Mouse (Mus musculus): ENCODE results near the gene H2afy2. TPM values are rescaled to one million over a fixed set of nuclear protein-coding genes. Genes with fewer than 3 reads are reported as not detected.
A peak's percentile ranks its signal among the peaks of the same experiment; 100 is the strongest.

H2afy2 gene
- polyA plus RNA-seq, 1 experiment from 2014 or later = 35.0 TPM

DNA sequence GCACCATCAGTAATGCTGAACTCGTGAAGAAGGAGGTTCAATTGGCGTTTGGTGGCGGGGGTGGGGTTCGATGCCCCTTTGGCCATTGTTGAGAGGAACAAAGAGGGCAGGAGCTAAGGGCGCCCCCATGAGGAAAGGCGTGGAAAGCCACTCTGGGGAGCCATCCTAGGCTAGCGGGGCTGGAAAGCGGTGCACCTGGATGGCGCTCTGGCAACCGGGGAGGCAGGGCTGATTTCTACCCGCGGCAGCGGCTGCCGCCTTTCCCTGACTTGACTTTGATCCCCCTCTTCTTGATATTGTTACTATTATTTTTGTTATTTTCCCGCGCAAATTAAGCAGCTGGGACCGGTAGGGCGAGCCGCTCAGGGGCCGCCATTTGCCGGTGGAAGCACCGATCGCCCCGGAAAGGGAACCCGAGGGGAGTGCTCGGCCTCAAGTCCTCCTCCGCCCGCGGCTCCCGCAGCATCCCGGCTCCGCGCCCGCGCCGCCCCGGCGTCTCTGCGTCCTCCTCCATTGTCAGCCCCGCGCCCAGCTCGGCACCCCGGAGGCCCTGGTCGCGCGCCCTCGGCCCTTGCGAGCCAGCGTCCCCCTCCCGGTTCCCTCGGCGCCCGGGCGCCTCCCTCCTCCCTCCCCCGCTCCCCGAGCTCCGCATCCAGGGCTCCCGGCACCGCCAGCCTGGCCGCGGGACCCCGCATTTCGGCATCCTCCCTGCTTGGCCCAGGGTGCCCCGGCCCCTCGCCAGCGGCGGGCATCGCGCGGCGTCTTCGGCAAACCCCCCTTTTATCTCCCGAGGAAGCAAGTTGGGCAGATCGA is 942 bp downstream of the H2afy2 start:
- peak overlapping the region; percentile 75 to 93 for H3K4me3 ChIP-seq (ENCODE audit: control insufficient read depth in 1 of 2, insufficient read depth in 1 of 2, low read depth in 1 of 2, low read length in 2 of 2)
- peak overlapping the region; percentile 56 to 84 for H3K27ac ChIP-seq (replicated peaks in 1 of 2; ENCODE audit: control insufficient read depth in 1 of 2, insufficient read depth in 1 of 2, low read depth in 2 of 2, low read length in 2 of 2)
- H3K27me3 ChIP-seq (ENCODE audit: control insufficient read depth, insufficient read depth, low read length) = no peaks in the 10 kb centered on the region
- peak; percentile 50 for ATAC-seq (ENCODE audit: insufficient number of reproducible peaks, insufficient read depth, low FRiP score, low read depth)
- H3K9ac ChIP-seq (ENCODE audit: low read length) = peak overlapping the region; percentile 93
- peaks cover 6% of the 10 kb centered on the region in 2 experiments; a peak in 3 of 4 replicates for H3K4me1 ChIP-seq (ENCODE audit: control insufficient read depth in 2 of 2, insufficient read depth in 2 of 2, low read length in 2 of 2)
- H3K36me3 ChIP-seq (ENCODE audit: control insufficient read depth, insufficient read depth, low read length) = no peaks in the 10 kb centered on the region
- H3K4me2 ChIP-seq (ENCODE audit: low read length) = peak overlapping the region; percentile 91
- no peaks in the 10 kb centered on the region for H3K9me3 ChIP-seq (ENCODE audit: control insufficient read depth, low read length)
- WGBS = under 1% methylated on average over 68 of the region's 74 CpGs

GRCm38 (mm10) chr10:61781461-61782128 is 2.4 kb downstream of the H2afy2 start:
- H3K9ac ChIP-seq (ENCODE audit: low read length) = no peak overlapping the region

GRCm38 (mm10) chr10:61766806-61767205 is 17.1 kb downstream of the H2afy2 start:
- H3K4me3 ChIP-seq (ENCODE audit: control insufficient read depth in 1 of 2, insufficient read depth in 1 of 2, low read depth in 1 of 2, low read length in 2 of 2) = no peak overlapping the region
- H3K27ac ChIP-seq (replicated peaks in 1 of 2; ENCODE audit: control insufficient read depth in 1 of 2, insufficient read depth in 1 of 2, low read depth in 2 of 2, low read length in 2 of 2) = no peak overlapping the region
- H3K27me3 ChIP-seq (ENCODE audit: control insufficient read depth, insufficient read depth, low read length) = no peaks in the 10 kb centered on the region
- no peak overlapping the region for H3K9ac ChIP-seq (ENCODE audit: low read length)
- H3K4me2 ChIP-seq (ENCODE audit: low read length) = no peak overlapping the region
- H3K36me3 ChIP-seq (ENCODE audit: control insufficient read depth, insufficient read depth, low read length) = no peaks in the 10 kb centered on the region
- WGBS = 68% methylated on average over 6 of the region's 6 CpGs
- H3K4me1 ChIP-seq (ENCODE audit: control insufficient read depth in 2 of 2, insufficient read depth in 2 of 2, low read length in 2 of 2) = peaks cover 5 to 18% of the 10 kb centered on the region in 2 experiments; a peak in 3 of 4 replicates
- H3K9me3 ChIP-seq (ENCODE audit: control insufficient read depth, low read length) = no peaks in the 10 kb centered on the region
- ATAC-seq (ENCODE audit: insufficient number of reproducible peaks, insufficient read depth, low FRiP score, low read depth) = no peak

More at GRCm38 (mm10) chr10:61781461-61782128, 2.4 kb downstream of the H2afy2 start:
- no peaks in the 10 kb centered on the region for H3K9me3 ChIP-seq (ENCODE audit: control insufficient read depth, low read length)
- ATAC-seq (ENCODE audit: insufficient number of reproducible peaks, insufficient read depth, low FRiP score, low read depth) = no peak
- no peak overlapping the region for H3K4me2 ChIP-seq (ENCODE audit: low read length)
- no peak overlapping the region for H3K4me3 ChIP-seq (ENCODE audit: control insufficient read depth in 1 of 2, insufficient read depth in 1 of 2, low read depth in 1 of 2, low read length in 2 of 2)
- H3K36me3 ChIP-seq (ENCODE audit: control insufficient read depth, insufficient read depth, low read length) = no peaks in the 10 kb centered on the region
- H3K4me1 ChIP-seq (ENCODE audit: control insufficient read depth in 2 of 2, insufficient read depth in 2 of 2, low read length in 2 of 2) = peaks cover 6% of the 10 kb centered on the region in 2 experiments; a peak in 3 of 4 replicates
- no peak overlapping the region for H3K27ac ChIP-seq (replicated peaks in 1 of 2; ENCODE audit: control insufficient read depth in 1 of 2, insufficient read depth in 1 of 2, low read depth in 2 of 2, low read length in 2 of 2)
- H3K27me3 ChIP-seq (ENCODE audit: control insufficient read depth, insufficient read depth, low read length) = no peaks in the 10 kb centered on the region
- WGBS = 48% methylated on average over 8 of the region's 9 CpGs

DNA sequence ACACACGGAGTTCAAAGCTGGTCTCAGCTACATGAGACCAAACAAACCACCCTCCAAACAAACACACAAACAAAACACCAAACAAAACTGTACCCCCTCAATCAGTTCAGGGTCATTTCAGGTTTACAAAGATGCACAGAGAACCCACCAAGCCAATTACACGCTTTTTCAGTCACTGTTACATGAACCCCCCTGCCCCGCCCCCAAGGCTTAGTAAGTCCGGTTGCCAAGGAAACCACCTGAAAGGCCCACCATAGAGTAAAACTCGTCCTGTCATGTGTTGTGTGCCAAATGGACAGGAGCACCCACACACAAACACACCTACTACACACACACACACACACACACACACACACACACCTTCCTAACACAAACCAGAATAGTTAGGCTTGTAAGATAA is 18.4 kb downstream of the H2afy2 start:
- Histone ChIP-seq H3K4me2 (ENCODE audit: low read length) (no peak overlapping the region), H3K9ac (ENCODE audit: low read length) (no peak overlapping the region), H3K9me3 (ENCODE audit: control insufficient read depth, low read length) (no peaks in the 10 kb centered on the region), H3K4me3 (ENCODE audit: control insufficient read depth in 1 of 2, insufficient read depth in 1 of 2, low read depth in 1 of 2, low read length in 2 of 2) (no peak overlapping the region), H3K4me1 (ENCODE audit: control insufficient read depth in 2 of 2, insufficient read depth in 2 of 2, low read length in 2 of 2) (peaks cover 5 to 18% of the 10 kb centered on the region in 2 experiments; a peak in 3 of 4 replicates), H3K27me3 (ENCODE audit: control insufficient read depth, insufficient read depth, low read length) (no peaks in the 10 kb centered on the region), H3K27ac (replicated peaks in 1 of 2; ENCODE audit: control insufficient read depth in 1 of 2, insufficient read depth in 1 of 2, low read depth in 2 of 2, low read length in 2 of 2) (no peak overlapping the region), H3K36me3 (ENCODE audit: control insufficient read depth, insufficient read depth, low read length) (no peaks in the 10 kb centered on the region)
- ATAC-seq (ENCODE audit: insufficient number of reproducible peaks, insufficient read depth, low FRiP score, low read depth) = no peak
- WGBS = 73% methylated on average over 5 of the region's 5 CpGs

DNA sequence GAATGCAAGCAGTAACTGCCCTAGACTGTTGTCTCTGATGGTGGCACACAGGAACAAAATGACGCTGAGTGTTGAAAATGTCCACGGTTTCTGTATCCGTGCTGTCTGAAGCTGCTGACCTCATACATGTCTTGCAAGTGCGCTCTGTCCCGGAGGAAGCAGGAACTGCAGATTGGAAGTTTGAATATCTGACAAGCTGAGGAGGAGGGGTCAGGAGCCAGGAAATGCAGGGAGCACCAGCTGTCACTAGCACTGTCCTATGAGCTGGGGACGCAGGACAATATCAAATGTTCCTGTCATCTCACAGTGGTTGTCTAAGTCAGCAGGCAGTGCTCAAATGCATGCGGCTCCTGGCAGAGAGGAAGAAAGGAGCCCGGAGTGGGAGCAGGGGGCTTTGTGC is 19.3 kb downstream of the H2afy2 start:
- Histone ChIP-seq H3K9me3 (ENCODE audit: control insufficient read depth, low read length) (no peaks in the 10 kb centered on the region), H3K4me1 (ENCODE audit: control insufficient read depth in 2 of 2, insufficient read depth in 2 of 2, low read length in 2 of 2) (peaks cover 8 to 24% of the 10 kb centered on the region in 2 experiments), H3K36me3 (ENCODE audit: control insufficient read depth, insufficient read depth, low read length) (no peaks in the 10 kb centered on the region), H3K9ac (ENCODE audit: low read length) (peak overlapping the region; percentile 47), H3K27me3 (ENCODE audit: control insufficient read depth, insufficient read depth, low read length) (no peaks in the 10 kb centered on the region), H3K4me3 (ENCODE audit: control insufficient read depth in 1 of 2, insufficient read depth in 1 of 2, low read depth in 1 of 2, low read length in 2 of 2) (peak overlapping the region in 1 of 2 experiments; percentile 9; a peak in 1 of 4 replicates), H3K4me2 (ENCODE audit: low read length) (peak overlapping the region; percentile 58), H3K27ac (replicated peaks in 1 of 2; ENCODE audit: control insufficient read depth in 1 of 2, insufficient read depth in 1 of 2, low read depth in 2 of 2, low read length in 2 of 2) (peak overlapping the region; percentile 72 to 85)
- peak; percentile 72 for ATAC-seq (ENCODE audit: insufficient number of reproducible peaks, insufficient read depth, low FRiP score, low read depth)
- WGBS = 7% methylated on average over 8 of the region's 8 CpGs

DNA sequence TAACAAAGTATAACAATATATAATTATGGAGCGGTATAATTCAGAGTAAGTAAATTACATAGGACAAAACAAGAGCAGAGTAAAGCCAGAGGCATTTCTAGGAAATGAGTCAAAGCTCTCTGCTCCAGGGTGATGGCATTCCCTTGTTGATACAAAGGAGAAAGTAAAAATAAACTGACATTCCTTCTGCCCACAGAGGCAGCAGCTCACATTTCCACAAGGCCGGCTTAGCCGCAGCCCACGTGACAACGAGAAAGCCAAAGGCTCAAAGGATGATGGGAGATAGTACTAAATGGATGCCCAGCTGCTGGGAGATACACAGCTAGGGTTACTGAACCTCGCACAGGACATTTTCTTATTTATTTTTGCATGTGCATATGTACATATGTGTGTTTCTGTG is 24.1 kb downstream of the H2afy2 start:
- H3K9ac ChIP-seq (ENCODE audit: low read length) = no peak overlapping the region
- H3K27me3 ChIP-seq (ENCODE audit: control insufficient read depth, insufficient read depth, low read length) = no peaks in the 10 kb centered on the region
- ATAC-seq (ENCODE audit: insufficient number of reproducible peaks, insufficient read depth, low FRiP score, low read depth) = peak; percentile 55
- H3K36me3 ChIP-seq (ENCODE audit: control insufficient read depth, insufficient read depth, low read length) = 0 out of 2 replicates have a peak, but pooled peaks cover 10% of the 10 kb centered on the region
- no peaks in the 10 kb centered on the region for H3K9me3 ChIP-seq (ENCODE audit: control insufficient read depth, low read length)
- 17% methylated on average over 6 of the region's 6 CpGs for WGBS
- H3K27ac ChIP-seq (replicated peaks in 1 of 2; ENCODE audit: control insufficient read depth in 1 of 2, insufficient read depth in 1 of 2, low read depth in 2 of 2, low read length in 2 of 2) = peak overlapping the region; percentile 84 to 97
- peak overlapping the region; percentile 44 for H3K4me2 ChIP-seq (ENCODE audit: low read length)
- no peak overlapping the region for H3K4me3 ChIP-seq (ENCODE audit: control insufficient read depth in 1 of 2, insufficient read depth in 1 of 2, low read depth in 1 of 2, low read length in 2 of 2)
- H3K4me1 ChIP-seq (ENCODE audit: control insufficient read depth in 2 of 2, insufficient read depth in 2 of 2, low read length in 2 of 2) = peaks cover 23 to 50% of the 10 kb centered on the region in 2 experiments

DNA sequence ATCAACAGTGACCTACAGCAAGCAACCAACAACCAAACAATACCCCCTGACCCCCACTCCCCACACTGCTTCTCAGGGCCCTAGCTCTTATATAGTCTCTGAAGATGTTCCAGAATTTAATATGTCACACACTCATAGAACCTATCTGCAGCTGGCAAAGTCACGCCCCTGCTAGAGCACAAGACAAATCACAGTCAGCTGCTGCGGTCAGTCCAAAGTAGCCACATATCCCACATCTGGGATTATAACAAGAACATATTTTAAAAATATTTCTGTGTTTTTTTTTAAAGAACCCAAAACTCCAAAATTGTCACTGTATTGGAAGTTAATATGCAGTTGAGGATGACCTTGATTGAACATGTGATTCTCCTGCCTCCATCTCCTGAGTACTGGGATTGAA is 25.0 kb downstream of the H2afy2 start:
- WGBS = 96% methylated on average over 2 of the region's 2 CpGs
- Histone ChIP-seq H3K27ac (replicated peaks in 1 of 2; ENCODE audit: control insufficient read depth in 1 of 2, insufficient read depth in 1 of 2, low read depth in 2 of 2, low read length in 2 of 2) (peak overlapping the region; percentile 97), H3K9me3 (ENCODE audit: control insufficient read depth, low read length) (no peaks in the 10 kb centered on the region), H3K27me3 (ENCODE audit: control insufficient read depth, insufficient read depth, low read length) (no peaks in the 10 kb centered on the region), H3K9ac (ENCODE audit: low read length) (no peak overlapping the region), H3K36me3 (ENCODE audit: control insufficient read depth, insufficient read depth, low read length) (0 out of 2 replicates have a peak, but pooled peaks cover 10% of the 10 kb centered on the region), H3K4me2 (ENCODE audit: low read length) (no peak overlapping the region), H3K4me1 (ENCODE audit: control insufficient read depth in 2 of 2, insufficient read depth in 2 of 2, low read length in 2 of 2) (peaks cover 18 to 42% of the 10 kb centered on the region in 2 experiments), H3K4me3 (ENCODE audit: control insufficient read depth in 1 of 2, insufficient read depth in 1 of 2, low read depth in 1 of 2, low read length in 2 of 2) (no peak overlapping the region)
- no peak for ATAC-seq (ENCODE audit: insufficient number of reproducible peaks, insufficient read depth, low FRiP score, low read depth)
